Mouse (Mus musculus) WW6 (cell line): ENCODE data around the gene Dpf1.

ENCODE experiments used
- DNase-seq: peaks from one replicate; pipeline ENCODE4 v3.0.0-alpha.2; 2013; ENCODE audit warnings: low read depth, low spot score

Dpf1 gene

DNA sequence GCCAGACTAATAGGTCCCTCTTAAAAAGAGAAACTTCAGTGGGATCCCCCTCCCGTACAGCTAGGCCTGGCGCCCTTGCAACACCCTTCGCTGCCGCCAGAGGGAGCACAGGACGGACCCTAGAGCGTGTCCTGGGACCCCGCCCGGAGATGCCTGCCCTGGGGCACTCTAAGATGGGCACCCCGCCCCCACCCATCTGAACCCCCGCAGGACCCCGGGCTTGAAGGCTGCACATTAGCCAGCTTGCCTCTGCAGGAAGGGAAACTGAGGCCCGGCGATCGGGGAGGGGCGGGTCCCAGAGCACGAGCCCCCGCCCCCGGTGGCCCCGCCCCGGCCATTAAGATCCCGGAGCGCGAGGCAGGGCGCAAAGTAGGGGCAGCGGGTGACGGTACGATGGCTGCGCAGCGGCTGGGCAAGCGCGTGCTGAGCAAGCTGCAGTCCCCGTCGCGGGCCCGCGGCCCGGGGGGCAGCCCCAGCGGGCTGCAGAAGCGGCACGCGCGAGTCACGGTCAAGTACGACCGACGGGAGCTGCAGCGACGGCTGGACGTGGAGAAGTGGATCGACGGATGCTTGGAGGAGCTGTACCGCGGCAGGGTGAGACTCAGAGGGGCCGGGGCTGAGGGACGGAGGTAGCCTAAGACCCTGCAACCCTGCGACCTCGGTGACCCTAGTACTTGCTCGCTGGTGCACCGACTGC, 14.7 kb upstream of the Dpf1 start, which contains the start of gene Ppp1r14a:
Gene Ppp1r14a (plus strand): TSS at position 367 of the 697 bp plus-strand sequence.
- no peak for DNase-seq

GRCm38 (mm10) chr7:29289856-29290255, 13.9 kb upstream of the Dpf1 start:
- DNase-seq, result no peak

DNA sequence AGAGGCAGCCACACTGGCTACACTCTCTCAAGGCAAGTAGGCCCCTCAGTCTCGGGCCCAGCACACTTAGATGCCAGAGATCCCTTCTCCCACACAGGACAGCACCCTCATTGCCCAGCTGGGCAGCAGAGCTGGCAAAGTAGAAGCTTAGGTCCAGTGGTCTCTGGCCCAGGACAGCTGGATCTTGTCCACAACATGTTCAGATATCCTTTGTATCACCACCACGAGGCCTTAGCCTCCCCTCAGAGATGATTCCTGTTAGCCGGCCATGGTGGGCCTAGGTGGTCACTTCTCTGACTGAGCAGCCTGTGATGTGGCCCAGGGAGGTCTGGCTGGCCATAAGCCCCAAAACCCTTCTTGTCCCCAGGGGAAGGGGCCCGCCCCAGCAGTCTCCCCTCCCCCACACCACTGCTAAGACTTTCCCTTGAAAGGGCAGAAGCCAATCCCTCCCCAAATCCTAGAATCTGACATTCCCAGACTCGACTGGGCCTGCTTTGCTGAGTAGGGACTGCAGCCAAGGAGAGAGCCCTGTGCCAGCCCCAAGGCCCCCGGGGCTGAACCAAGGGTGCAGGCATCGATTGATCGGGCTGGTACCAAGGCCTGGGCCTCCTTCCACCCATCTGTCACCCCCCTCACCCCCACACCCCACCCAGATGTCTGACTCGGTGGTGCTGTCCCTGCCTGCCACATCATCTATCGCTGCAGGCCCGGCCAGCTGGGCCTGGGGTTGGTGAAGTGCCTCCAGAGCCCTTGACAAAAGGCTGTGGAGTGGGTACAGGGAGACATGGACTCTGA, 12.9 kb upstream of the Dpf1 start:
- DNase-seq, result no peak

- DNase-seq, result no peak
These were observed 11.9 kb upstream of the Dpf1 start for GRCm38 (mm10) chr7:29291616-29292457.

DNA sequence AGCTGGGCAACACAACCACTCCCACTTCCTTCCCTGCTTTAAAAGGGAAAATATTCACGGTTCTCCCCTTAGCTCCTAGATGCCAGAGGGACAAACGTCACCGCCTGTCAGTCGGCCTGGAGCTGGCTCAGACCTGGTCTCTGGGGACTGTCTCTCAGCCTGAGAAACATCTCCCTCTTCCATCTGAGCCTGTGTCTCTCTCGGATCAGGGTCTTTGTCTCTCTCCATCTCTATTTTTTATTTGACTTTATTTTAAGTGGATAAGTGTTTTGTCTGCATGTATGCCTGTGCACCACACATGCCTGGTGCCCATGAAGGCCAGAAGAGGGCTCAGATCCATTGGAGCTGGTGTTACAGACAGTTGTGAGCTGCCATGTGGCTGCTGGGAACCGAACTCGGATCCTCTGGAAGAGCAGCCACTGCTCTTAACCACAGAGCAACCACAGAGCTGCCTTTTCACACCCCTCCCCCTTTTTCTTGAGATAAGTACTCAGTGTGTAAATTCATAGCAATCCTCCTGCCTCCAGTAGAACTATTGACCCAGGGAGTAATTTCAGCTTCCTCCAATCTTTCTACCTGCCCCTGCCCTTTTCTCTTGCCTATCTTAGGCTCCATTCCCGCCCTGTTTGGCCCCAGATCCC, 11.2 kb upstream of the Dpf1 start:
- DNase-seq, result no peak

DNA sequence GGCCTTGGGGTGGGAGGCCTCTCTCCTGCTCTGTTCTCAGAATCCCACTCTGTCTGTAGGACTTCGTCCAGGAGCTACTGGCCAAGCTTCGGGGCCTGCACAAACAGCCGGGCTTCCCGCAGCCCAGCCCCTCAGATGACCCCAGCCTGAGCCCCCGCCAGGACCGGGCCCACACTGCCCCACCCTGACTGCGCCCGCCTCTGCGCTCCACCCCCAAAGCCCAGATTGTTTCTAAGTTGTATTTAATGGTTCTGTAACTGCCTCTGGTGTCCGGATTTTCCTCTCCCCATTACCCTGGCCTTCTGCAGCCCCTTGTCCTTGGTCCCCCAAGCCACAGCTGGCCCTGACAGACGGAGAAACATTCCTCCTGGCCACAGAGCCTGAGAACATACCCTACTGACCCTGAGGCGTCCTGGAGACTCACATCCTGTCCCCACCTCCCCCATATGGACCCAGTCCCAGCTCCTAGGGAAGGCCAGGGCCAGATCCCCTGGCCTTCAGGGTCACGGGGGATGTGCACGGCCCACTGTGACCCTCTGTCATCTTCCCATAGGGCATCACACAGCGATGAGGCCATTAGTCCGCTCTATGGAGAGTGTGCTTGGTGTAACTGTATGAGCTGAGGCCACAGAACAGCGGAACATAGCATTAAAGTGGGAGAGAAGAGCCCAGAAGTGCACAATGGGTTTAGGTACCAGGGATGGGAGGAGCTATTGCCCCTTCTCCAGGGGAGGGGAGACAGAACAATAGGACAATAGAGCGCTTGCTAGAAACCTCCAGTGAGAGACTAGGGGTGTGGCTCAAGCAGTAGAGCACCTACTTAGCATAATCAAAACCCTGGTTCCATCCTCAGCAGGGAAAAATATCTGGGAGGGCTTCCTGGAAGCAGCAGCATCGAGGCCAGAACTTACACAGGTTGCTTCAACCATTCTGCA, 10.4 kb upstream of the Dpf1 start:
- DNase-seq, result no peak

DNA sequence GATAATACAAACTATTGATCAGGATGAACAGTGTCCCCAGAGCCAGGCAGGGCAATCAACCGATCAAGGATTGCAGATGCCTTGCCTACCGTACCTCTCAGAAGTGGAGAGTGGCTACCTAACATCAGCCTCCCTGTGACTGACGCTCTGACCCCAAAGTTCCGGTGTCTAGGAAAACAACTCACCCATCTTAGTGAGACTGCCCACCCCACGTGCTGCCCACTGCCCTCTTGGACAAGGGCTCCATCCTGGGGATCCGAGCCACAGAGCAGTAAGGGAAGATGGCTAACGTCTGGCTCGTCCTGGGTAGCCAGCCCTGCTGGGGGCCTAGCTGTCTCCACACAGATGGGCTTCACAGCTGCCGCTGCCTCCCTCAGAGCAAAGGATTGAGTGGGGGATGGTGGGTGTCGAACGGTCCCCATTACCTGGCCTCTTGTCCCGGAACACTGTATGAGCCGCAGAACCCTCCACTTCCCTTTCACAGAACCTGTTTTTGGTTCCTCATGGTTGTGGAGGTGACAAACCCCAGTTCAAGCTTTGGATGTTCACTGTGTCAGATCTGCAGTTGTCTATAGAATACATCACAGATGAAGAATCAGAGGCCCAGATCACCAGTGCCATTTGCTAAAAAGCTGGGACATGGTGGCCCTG, 9.5 kb upstream of the Dpf1 start:
- DNase-seq, result no peak

GRCm38 (mm10) chr7:29295861-29296647, 7.7 kb upstream of the Dpf1 start:
- DNase-seq, result no peak

- no peak for DNase-seq
These were observed 6.8 kb upstream of the Dpf1 start for GRCm38 (mm10) chr7:29296998-29297397.

DNA sequence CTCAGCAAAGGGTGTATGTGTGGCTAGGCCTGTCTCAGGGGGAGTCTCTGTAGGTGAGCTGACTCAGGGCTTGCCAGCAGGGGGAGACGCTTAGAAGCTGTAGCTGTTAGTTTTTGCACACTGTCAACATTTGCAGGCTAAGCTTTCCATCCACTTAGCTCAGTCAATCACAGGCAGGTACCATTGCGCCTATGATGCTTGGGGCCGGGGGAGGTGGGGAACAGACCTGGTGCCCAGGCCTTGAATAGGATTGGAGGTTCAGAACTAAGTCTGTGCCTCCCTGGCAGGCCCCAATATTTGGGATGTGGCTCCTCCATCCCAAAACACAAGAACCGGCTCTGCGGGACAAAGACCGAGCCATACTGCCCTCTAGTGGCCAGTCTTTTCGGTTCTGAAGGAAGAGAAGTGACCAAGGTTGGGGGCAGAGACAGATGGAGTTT, 2.6 kb upstream of the Dpf1 start:
- no peak for DNase-seq

DNA sequence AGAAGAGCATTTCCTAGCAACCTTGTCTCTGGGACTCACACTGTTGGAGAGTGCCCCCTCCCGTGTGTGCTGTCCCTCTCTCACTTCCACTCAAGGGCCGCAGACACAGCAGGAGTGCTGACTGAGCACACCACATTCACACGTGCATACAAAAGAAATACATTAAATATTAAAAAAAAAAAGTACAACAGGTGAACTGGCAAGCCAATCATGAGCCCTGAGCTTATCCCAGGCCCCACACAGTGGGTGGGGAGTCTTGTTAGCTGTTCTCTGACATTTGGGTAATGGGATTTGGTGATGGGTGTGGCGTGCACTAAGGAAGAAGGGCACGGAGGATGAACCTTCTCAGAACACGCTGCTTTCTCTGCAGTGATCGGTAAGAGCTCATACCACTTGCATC, 1.1 kb upstream of the Dpf1 start:
- DNase-seq, result no peak

DNA sequence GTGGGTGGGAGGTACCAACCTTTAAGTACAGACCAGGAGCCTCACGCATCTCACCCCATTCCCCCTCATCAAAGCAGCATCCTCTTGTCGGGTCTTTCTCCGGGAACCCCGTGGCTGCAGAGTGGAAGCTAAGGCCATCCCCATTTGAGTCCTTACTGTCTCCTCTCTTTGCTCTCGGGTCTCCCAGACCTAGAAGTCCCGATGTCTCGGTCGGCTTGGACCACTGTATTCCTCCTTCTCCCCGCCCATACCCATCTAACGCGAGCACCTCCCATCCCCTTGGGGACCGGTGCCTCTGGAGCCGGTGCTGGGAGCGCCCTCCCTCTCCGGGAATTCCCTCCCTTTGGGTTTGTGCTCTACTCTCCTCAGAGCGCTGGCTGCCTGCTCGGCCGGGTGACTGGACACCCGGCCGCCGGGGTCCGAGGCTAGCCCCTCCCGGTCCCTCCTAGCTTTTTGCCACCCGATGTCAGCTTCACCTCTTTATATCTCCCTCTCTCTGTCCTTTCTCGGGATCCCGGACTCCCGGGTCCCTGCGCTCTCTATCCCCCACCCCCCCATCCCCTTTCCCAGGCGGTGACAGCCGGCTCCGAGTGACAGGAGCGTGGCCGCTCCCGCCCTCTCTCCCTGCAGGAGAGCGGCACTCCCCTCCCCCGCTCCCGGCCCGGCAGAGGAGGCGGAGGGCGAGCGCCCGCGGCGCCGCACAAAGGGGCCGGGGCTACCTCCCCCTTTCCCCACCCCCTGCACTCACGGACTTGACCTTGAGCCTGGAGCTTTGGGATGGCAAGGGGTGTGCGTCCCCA, 912 bp downstream of the Dpf1 start:
- DNase-seq, result no peak

DNA sequence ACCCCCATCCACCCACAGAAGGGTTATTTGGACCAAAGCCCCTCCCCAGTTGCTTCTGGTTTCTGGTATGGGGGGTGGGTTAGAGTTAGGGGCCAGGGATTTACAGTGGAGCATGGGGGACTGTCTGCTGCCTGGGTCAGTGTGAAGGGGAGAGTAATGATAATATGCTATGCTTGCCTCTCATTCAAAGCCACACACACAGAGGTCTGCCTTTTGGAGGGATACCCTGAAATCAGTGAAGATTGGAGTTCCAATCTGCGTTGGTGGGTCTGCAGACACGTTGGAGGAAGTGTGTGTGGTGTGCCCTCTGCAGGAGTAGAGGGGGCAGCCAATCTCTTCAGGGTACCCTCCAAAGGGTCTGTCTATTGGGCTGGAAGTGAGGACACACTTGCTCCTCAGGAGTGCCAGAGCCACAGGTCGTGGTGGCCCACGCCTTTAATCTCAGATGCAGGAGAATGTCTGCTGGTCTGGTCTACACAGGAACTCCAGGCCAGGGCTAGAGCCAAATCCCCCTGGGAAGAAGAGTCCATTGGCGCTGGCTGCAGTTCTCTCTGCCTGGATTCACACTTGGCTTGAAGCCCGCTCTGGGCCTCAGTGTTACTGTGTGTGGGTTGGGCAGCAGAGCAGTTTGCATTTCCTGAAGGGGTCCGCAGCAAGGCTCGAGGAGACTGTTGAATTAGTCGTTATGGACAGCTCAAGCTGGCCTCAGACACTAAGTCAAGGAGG, 1.7 kb downstream of the Dpf1 start:
- no peak for DNase-seq

DNA sequence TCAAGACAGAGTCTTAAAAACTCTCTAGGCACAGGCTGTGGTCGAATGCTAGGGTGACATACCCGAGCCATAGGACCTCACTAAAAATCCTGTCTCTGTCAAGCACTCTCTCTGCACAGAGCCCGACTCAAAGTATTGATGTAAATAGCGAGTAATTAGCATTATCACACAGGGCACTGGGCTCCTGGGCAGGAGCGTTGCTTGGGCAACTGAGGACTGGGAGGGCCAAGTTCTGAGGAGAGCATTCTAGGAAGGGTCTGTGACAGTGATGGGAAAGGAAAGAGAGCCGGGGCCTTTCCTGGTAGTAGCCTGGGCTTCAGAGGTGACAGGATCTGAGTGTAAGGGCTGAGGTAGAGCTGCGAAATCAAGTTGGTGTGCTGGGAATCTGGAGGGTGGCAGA, 2.4 kb downstream of the Dpf1 start:
- DNase-seq, result no peak

- no peak for DNase-seq
These were observed 2.9 kb downstream of the Dpf1 start for GRCm38 (mm10) chr7:29306619-29307018.

DNA sequence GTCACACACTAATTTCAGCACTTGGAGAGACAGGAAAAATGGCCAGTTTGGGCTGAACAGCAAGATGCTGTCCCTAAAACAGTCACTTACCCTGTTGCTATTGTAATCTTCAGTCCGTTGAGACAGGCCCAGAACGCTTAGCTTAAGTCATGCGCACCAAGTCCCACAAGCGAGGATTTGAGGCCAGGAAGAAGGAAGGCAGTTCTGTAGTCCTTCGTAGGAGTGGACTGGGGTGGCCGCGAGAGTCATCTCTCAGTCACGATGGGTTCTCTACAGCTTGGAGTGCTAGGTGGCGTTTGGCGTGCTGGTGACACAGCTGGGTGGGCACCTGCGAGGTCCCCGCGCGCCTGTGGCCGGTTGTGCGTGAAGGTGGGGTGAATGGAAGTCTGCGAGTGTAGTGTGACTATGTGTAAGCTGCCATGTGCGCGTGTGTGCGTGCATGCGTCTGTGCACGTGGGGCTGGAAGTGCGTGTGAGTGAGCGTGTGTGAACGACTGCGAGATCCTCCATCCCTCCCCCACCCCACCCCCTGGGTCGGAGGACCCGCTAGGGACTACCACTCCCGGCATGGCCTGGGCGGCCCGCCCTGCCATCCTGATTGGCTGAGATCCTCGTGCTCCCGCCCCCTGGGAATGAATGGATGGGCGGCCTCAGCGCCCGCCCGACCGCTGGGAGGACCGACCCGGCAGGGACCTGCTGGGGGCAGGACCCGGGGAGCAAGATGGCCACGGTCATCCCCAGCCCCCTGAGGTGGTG, 3.8 kb downstream of the Dpf1 start:
- no peak for DNase-seq

DNA sequence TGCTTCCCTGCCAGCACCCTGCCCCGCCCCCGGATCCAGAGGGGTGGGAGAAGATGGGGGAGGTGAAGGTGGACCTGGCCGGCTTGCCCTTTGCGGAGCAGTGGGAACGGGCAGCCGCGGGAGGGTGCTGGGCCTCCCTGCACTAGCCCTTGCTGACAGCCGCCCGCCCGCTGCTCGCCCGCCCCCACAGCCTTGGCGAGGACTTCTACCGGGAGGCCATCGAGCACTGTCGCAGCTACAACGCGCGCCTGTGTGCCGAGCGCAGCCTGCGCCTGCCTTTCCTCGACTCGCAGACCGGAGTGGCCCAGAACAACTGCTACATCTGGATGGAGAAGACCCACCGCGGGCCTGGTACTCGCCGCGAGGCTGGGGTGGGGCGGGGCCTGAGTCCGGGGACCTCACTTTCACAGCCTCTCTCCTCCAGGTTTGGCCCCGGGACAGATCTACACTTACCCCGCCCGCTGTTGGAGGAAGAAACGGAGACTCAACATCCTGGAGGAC, 5.5 kb downstream of the Dpf1 start:
- DNase-seq, result no peak
